Mouse (Mus musculus) cerebral cortex, adult 2 months (tissue): ENCODE data around the gene Pxdn.

ENCODE experiments used
- WGBS: fragments of 180-500 bp; shearing (Covaris S2); methylation state at CpG from one replicate; pipeline ENCODE4 v1.1.7; 2018; 5-methylcytosine and 5-hydroxymethylcytosine counted together

The Pxdn gene

DNA sequence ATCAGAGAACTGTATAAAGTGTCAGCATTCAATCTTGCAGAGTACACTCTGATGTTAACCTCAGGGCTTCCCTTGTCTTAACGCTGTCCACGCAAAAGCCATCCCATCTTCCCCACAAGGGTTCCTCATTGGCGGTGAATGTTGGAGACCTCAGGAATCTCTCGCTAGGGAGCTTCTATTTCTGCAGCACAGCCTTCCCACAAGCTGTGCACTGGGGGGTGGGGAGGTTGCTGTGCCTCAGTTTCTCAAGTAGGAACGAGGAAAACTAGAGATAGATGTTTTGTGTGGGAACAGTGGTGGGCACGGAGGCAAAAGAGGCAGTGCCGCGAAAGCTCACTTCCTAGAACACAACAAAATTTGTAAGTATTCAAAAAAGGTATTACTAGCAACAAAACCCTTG, at the start of gene Pxdn:
Gene Pxdn, plus strand, starts transcription at position 301 of the 400 bp plus-strand sequence.
- 38% methylated on average over 8 of the region's 8 CpGs for WGBS

GRCm38 (mm10) chr12:29894669-29895068, 42.7 kb upstream of the Pxdn start:
- WGBS, result 22% methylated on average over 3 of the region's 3 CpGs

DNA sequence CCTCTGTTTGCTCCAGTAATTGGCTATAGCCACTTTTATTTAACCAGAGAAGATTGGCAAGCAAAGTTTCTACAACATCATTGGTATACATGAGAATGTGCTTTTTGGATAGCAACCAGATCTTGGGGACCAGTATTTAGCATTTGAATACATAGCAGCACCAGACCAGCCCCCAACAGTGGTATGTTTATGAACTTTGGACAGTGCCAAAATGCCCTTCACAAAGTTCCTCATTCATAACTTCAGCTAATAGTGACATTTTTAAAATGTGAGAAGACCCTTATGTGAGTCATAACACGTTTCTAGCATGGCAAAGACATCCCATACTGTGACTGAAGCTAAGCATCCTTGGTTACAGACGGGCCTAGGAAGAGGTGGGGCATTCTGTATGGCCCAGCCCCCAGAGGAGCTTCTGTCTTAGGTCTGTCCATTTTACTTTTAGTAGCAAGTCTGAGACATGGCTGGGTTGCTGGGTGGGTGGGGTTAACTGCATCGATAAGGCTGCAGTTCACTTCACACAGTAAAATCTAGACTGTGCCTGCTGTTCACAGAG, 39.8 kb upstream of the Pxdn start:
- 45% methylated on average over 3 of the region's 3 CpGs for WGBS

DNA sequence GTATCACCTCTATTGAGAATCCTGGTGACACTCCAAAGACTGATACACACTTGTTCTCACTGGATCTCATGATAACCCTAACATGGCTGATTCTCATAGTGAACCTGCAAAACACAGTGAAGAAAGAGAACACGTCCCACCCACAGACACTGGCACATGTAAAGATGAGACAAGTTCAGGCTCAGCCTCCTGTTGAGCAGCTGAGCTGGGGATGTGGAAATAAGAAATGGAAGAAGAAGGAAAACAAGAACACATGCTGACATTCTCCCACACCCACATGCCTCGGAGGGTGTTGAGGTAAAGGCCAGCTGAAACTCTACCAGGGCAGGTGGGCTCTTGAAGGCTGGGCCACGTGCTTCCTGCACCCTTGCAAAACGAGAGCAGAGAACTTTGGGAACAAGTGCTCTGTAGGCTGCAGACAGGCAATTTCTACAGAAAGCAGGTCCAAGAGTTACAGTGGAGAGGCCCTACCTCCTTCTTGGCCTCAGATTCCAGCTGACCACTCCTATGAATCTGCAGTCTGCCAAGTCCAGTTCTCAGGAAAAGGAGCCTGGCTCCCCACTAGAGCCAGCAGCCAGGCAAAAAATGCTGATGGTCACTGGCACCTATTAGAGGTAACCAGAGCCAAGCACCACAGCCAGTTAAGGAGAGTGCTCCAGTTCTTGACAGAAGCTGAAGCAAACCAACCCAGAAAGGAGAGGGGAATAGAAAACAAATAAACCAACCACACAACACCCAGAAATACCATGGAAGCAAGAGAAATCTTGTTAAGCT, 33.1 kb upstream of the Pxdn start:
- WGBS, result 32% methylated on average over 4 of the region's 4 CpGs

DNA sequence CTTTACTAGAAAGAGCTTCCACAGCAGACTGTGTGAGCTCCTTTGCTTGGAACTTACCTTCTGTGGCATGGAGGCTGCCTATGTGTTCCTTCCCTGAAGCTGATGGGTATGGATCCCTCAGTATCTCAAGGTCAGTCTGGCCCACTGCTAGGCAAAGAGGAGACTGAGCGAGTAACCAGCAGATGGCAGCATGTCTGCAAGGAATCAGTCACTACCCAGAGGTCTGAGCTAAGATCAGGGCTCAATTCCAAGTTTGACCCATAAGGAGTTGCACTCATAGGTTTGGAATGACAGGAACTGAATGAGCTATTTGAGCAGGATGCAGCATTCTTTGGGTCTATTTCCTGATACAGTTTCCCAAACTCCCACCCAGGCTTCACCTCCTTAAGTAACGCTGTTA, 30.4 kb upstream of the Pxdn start:
- WGBS, result 46% methylated on average over 2 of the region's 2 CpGs

DNA sequence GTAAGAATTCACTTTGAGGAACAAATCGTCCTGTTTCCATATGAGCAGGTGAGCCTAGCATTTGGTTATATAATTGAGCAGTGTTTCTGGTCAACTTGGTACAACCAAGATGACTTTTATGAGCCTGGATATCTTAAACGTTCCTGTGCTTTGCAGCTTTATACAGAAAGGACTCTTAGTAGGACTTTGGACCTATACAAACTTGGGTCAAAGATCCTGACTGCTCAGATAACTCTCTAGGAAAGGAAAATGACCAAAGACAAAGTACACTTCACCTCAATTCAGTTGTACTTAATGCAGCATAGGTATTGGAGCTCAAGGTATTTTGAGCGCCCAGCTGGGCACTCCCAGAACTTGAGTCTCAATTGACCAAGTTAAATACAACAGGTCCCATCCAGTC, 21.3 kb upstream of the Pxdn start:
- WGBS, result 78% methylated on average over 3 of the region's 3 CpGs

GRCm38 (mm10) chr12:29916807-29917206, 20.6 kb upstream of the Pxdn start:
- 76% methylated on average over 6 of the region's 6 CpGs for WGBS

DNA sequence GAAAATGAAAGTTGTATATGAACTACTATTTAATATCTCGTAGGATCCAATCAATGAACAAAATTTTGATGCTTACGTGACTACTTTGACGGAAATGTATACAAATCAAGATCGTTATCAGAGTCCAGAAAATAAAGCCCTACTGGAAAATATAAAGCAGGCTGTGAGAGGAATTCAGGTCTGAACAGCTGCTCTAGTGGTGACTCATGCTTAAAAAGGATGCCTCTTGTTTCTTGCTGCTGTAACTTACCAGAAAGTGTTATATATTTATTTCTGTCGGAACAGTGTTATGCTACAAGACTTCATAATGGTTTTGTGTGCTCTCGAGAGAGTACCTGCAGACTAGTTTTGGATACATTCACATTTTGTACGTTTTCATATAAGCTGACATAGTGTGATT, 17.1 kb upstream of the Pxdn start:
- 44% methylated on average over 7 of the region's 7 CpGs for whole genome bisulfite sequencing

DNA sequence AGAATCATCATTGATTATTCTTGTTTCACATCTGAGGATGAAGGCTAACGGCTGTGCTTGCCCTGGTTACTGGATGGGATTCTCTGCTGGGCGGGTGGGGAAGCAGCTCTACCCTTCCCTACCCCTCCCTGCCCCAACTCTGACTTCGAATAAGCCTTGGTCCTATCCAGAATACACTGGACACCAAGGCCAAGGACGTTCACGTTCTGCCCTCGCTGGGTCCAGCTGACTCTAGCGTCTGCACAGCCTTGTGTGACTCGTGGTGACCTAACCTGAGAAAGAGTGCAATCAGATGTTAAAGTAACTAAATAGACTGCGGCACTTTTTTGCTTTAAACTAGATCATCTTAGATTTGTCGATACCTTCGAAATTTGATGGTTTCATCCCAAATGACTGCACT, 15.9 kb upstream of the Pxdn start:
- 85% methylated on average over 11 of the region's 11 CpGs for WGBS

GRCm38 (mm10) chr12:29926896-29927295, 10.5 kb upstream of the Pxdn start:
- WGBS, result 30% methylated on average over 3 of the region's 3 CpGs

GRCm38 (mm10) chr12:29930591-29930990, 6.8 kb upstream of the Pxdn start:
- WGBS, result 58% methylated on average over 1 of the region's 1 CpGs

- WGBS, result 86% methylated on average over 1 of the region's 1 CpGs
Measured at GRCm38 (mm10) chr12:29932951-29933350, 4.5 kb upstream of the Pxdn start.

GRCm38 (mm10) chr12:29933501-29933900, 3.9 kb upstream of the Pxdn start:
- WGBS, result 54% methylated on average over 2 of the region's 2 CpGs

DNA sequence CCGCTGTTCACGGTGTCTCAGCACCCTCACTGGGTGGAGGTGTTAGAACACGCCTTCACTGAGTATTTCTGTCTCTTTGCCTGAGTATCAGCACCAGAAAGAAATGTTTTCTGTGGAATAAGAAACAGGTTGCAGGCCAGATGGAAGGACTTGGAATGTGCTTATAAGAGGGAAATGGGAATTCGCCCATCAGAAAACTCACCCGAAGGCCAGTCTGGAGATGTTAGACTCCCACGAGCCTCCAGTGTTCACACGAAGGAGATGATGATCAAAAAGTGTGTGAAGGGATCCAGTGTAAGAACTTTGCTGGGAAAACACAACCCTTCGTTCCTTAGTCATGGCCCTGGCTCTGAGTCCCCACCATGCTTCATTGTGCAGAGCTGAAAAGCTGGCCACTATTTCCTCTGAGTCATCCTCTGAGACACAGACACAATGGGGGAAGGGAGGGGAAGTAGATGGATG, 3.3 kb upstream of the Pxdn start:
- WGBS, result 45% methylated on average over 8 of the region's 8 CpGs

DNA sequence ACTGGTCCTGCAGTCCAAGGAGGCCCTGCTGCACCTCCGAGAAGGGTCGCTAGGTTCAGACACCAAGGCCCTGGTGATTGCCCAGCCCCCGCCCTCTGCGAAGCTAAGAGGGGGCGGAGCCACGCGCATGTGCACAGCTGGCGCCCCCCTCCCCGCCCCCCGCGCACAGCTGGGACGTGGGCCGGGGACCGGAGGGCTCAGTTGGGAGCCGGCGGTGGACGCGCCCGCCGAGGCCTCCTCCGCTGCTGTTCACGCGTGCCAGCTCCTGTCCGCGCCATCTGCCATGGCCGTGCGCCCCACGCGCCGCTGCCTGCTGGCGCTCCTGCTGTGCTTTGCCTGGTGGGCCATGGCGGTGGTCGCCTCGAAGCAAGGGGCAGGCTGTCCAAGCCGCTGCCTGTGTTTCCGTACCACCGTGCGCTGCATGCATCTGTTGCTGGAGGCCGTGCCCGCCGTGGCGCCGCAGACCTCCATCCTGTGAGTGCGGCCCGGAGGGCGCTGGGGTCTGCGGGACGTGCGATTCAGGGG, 505 bp downstream of the Pxdn start:
- 1% methylated on average over 40 of the region's 49 CpGs for WGBS

- WGBS, result under 1% methylated on average over 30 of the region's 40 CpGs
Measured at GRCm38 (mm10) chr12:29938376-29939041, 1.1 kb downstream of the Pxdn start.

DNA sequence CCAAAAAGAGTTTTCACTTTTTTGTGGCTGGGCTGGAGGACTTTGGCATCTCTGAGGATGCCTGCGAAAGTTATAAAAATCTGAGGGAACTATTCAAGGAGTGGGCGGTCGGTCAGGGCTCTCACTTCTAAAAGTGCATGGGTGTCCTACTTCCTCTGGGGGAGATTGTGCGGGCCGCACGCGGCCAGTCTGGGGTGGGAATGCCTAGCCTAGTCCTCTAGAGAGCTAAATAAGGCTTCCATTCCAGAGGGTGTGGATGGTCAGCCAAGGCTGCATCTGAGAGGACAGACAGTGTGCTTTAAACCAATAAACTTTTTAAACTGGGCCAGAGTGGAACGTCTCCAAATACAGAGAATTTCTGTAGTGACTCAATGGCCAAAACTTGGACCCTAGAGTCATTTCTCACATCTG, 1.9 kb downstream of the Pxdn start:
- 37% methylated on average over 8 of the region's 8 CpGs for WGBS

DNA sequence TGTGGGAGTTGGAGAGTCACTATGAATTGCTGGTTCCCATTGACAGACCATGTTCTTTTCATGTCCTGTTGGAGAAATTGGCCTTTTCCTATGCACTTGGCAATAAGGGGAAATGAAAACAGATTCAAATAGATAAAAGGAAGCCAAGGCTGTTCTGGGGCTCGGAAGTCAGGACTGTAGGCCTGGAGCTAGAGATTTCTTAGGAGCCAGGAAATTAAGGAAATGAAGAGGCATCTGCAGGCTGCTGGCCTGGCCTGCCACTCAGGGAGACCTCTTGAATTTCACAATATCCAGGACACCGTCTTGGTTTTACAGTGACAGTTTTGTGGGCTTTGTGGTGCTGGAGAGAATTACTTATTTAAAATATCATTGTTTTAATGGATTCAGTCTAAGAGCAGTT, 5.0 kb downstream of the Pxdn start:
- WGBS, result 67% methylated on average over 2 of the region's 2 CpGs

- WGBS, result 78% methylated on average over 3 of the region's 3 CpGs
Measured at GRCm38 (mm10) chr12:29944650-29945049, 7.2 kb downstream of the Pxdn start.

- WGBS, result 61% methylated on average over 6 of the region's 6 CpGs
Measured at GRCm38 (mm10) chr12:29945182-29945743, 7.9 kb downstream of the Pxdn start.

GRCm38 (mm10) chr12:29951043-29951442, 13.6 kb downstream of the Pxdn start:
- 44% methylated on average over 6 of the region's 6 CpGs for WGBS

DNA sequence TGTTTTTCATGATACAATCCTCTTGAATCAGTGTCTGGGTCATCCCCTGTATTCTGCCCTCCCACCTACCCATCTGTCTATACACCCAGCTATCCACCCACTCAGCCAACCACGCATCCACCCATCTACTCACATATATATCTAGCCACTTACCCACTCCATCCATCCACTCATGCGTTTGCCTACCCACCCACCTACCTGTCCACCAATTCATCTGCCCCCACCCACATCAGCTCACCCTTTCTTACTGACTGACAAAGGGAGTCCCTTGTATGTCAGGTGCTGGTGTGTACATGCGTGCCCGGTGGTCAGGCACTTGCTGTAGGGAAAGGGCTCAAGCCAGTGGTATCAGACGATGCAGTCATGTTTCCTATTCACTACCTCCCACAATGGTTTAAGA, 14.1 kb downstream of the Pxdn start:
- 78% methylated on average over 5 of the region's 5 CpGs for WGBS
